Mouse (Mus musculus) limb, embryonic 11.5 days (tissue): ENCODE measurements at regions not wholly inside any gene's neighbourhood (a gene's known extent, or its start where the extent isn't known, plus 50 kb on each side); places are given as distances from the start of the nearest gene placed in this dataset.

Experiments used
- ATAC-seq: fragments of 200-750 bp; cut with Nextera tagmentation; 2 replicates; pipeline ENCODE4 v1.8.0; 2017; ENCODE audit warnings: low read depth; ENCODE audit not compliant: insufficient number of reproducible peaks, low FRiP score, low TSS enrichment
- DNase-seq: peaks from one replicate; pipeline ENCODE4 v3.0.0-alpha.2; 2015; ENCODE audit warnings: low spot score
- H3K27ac ChIP-seq: fragments of 300-500 bp; sonication (generic); replicated peaks from 2 replicates; pipeline ENCODE4 v1.5.1; 2014; ENCODE audit warnings: low read depth, mild to moderate bottlenecking, low read length
- H3K27me3 ChIP-seq: fragments of 300-500 bp; sonication (generic); 2 replicates; pipeline ENCODE4 v1.6.1; 2014; ENCODE audit warnings: mild to moderate bottlenecking, low read length, mixed read lengths; ENCODE audit not compliant: control insufficient read depth, insufficient read depth
- H3K36me3 ChIP-seq: fragments of 300-500 bp; sonication (generic); 2 replicates; pipeline ENCODE4 v1.6.1; 2014; ENCODE audit warnings: mild to moderate bottlenecking, low read length, moderate library complexity, mixed read lengths; ENCODE audit not compliant: control insufficient read depth, insufficient read depth
- H3K4me1 ChIP-seq: fragments of 300-500 bp; sonication (generic); 2 replicates; pipeline ENCODE4 v1.6.1; 2014; ENCODE audit warnings: low read length, mixed read lengths; ENCODE audit not compliant: control insufficient read depth, insufficient read depth
- H3K4me2 ChIP-seq: fragments of 300-500 bp; sonication (generic); 2 replicates; pipeline ENCODE4 v1.6.1; 2014; ENCODE audit warnings: low read depth, mild to moderate bottlenecking, moderate library complexity; ENCODE audit not compliant: severe bottlenecking
- H3K4me3 ChIP-seq: fragments of 300-500 bp; sonication (generic); 2 replicates; pipeline ENCODE4 v1.5.1; 2014; ENCODE audit warnings: low read depth, low read length
- H3K9ac ChIP-seq: fragments of 300-500 bp; sonication (generic); 2 replicates; pipeline ENCODE4 v1.6.1; 2014; ENCODE audit warnings: mild to moderate bottlenecking, low read length
- H3K9me3 ChIP-seq: fragments of 300-500 bp; sonication (generic); 2 replicates; pipeline ENCODE4 v1.6.1; 2016; ENCODE audit warnings: low read length; ENCODE audit not compliant: control insufficient read depth
- WGBS: fragments of 180-500 bp; shearing (Covaris S2); extraction: QIAGEN DNeasy Blood & Tissue Kit; methylation state at CpG from one replicate; pipeline ENCODE4 v1.1.7; 2014; 5-methylcytosine and 5-hydroxymethylcytosine counted together

GRCm38 (mm10) chr2:138123331-138123730 is 133.0 kb upstream of the Btbd3 start:
- ATAC-seq (no peak), DNase-seq (no peak)
- no peak overlapping the region for H3K4me2 ChIP-seq
- no peak overlapping the region for H3K4me3 ChIP-seq
- H3K27ac ChIP-seq: no peak overlapping the region
- H3K4me1 ChIP-seq: no peaks in the 10 kb centered on the region
- no peak overlapping the region for H3K9ac ChIP-seq
- peaks cover 2% of the 10 kb centered on the region; the same call in 1 of the 2 replicates for H3K9me3 ChIP-seq
- no peaks in the 10 kb centered on the region for H3K27me3 ChIP-seq
- H3K36me3 ChIP-seq: no peaks in the 10 kb centered on the region
- WGBS: 46% methylated on average over 5 of the region's 5 CpGs

GRCm38 (mm10) chr2:138120868-138121267 is 135.5 kb upstream of the Btbd3 start:
- Histone ChIP-seq H3K27ac (no peak overlapping the region), H3K4me3 (no peak overlapping the region), H3K4me1 (no peaks in the 10 kb centered on the region), H3K27me3 (no peaks in the 10 kb centered on the region), H3K4me2 (no peak overlapping the region), H3K9ac (no peak overlapping the region), H3K36me3 (no peaks in the 10 kb centered on the region), H3K9me3 (peaks cover 4% of the 10 kb centered on the region; the same call in 1 of the 2 replicates)
- ATAC-seq (no peak), DNase-seq (no peak)
- WGBS: 86% methylated on average over 1 of the region's 1 CpGs

GRCm38 (mm10) chr2:138120131-138120530 is 136.2 kb upstream of the Btbd3 start:
- no peak overlapping the region for H3K9ac ChIP-seq
- H3K27ac ChIP-seq: no peak overlapping the region
- H3K4me2 ChIP-seq: no peak overlapping the region
- WGBS: 82% methylated on average over 2 of the region's 2 CpGs
- H3K4me1 ChIP-seq: no peaks in the 10 kb centered on the region
- no peak overlapping the region for H3K4me3 ChIP-seq
- DNase-seq (no peak), ATAC-seq (no peak)
- H3K27me3 ChIP-seq: no peaks in the 10 kb centered on the region
- H3K36me3 ChIP-seq: no peaks in the 10 kb centered on the region
- H3K9me3 ChIP-seq: peaks cover 4% of the 10 kb centered on the region; the same call in 1 of the 2 replicates

GRCm38 (mm10) chr2:138099777-138100176 is 156.6 kb upstream of the Btbd3 start:
- no peak overlapping the region for H3K9ac ChIP-seq
- H3K9me3 ChIP-seq: no peaks in the 10 kb centered on the region
- 87% methylated on average over 2 of the region's 2 CpGs for WGBS
- no peak overlapping the region for H3K27ac ChIP-seq
- no peaks in the 10 kb centered on the region for H3K4me1 ChIP-seq
- H3K36me3 ChIP-seq: no peaks in the 10 kb centered on the region
- H3K27me3 ChIP-seq: no peaks in the 10 kb centered on the region
- H3K4me2 ChIP-seq: no peak overlapping the region
- no peak overlapping the region for H3K4me3 ChIP-seq
- ATAC-seq (no peak), DNase-seq (no peak)

- Histone ChIP-seq H3K9ac (no peak overlapping the region), H3K4me3 (no peak overlapping the region), H3K4me1 (no peaks in the 10 kb centered on the region), H3K27ac (no peak overlapping the region), H3K27me3 (no peaks in the 10 kb centered on the region), H3K9me3 (no peaks in the 10 kb centered on the region), H3K36me3 (no peaks in the 10 kb centered on the region), H3K4me2 (no peak overlapping the region)
- no peak for ATAC-seq
- 83% methylated on average over 6 of the region's 6 CpGs for WGBS
- DNase-seq: no peak
These were observed 171.0 kb upstream of the Btbd3 start for GRCm38 (mm10) chr2:138085390-138085789.

GRCm38 (mm10) chr2:138084564-138085283 is 171.6 kb upstream of the Btbd3 start:
- Histone ChIP-seq H3K27ac (no peak overlapping the region), H3K27me3 (no peaks in the 10 kb centered on the region), H3K4me2 (no peak overlapping the region), H3K4me3 (no peak overlapping the region), H3K36me3 (no peaks in the 10 kb centered on the region), H3K9ac (no peak overlapping the region), H3K9me3 (no peaks in the 10 kb centered on the region), H3K4me1 (no peaks in the 10 kb centered on the region)
- DNase-seq (no peak), ATAC-seq (no peak)
- WGBS: 80% methylated on average over 6 of the region's 6 CpGs

- no peak overlapping the region for H3K4me3 ChIP-seq
- DNase-seq (no peak), ATAC-seq (no peak)
- no peak overlapping the region for H3K4me2 ChIP-seq
- no peak overlapping the region for H3K27ac ChIP-seq
- 78% methylated on average over 6 of the region's 6 CpGs for WGBS
- no peaks in the 10 kb centered on the region for H3K9me3 ChIP-seq
- H3K27me3 ChIP-seq: no peaks in the 10 kb centered on the region
- H3K9ac ChIP-seq: no peak overlapping the region
- H3K4me1 ChIP-seq: no peaks in the 10 kb centered on the region
- H3K36me3 ChIP-seq: no peaks in the 10 kb centered on the region
These were observed 182.2 kb upstream of the Btbd3 start for GRCm38 (mm10) chr2:138074020-138074613.

- no peaks in the 10 kb centered on the region for H3K9me3 ChIP-seq
- no peak overlapping the region for H3K27ac ChIP-seq
- no peaks in the 10 kb centered on the region for H3K27me3 ChIP-seq
- ATAC-seq (no peak), DNase-seq (no peak)
- no peak overlapping the region for H3K9ac ChIP-seq
- no peaks in the 10 kb centered on the region for H3K36me3 ChIP-seq
- H3K4me3 ChIP-seq: no peak overlapping the region
- no peaks in the 10 kb centered on the region for H3K4me1 ChIP-seq
- no peak overlapping the region for H3K4me2 ChIP-seq
- WGBS: 63% methylated on average over 6 of the region's 6 CpGs
These were observed 184.1 kb upstream of the Btbd3 start for GRCm38 (mm10) chr2:138072165-138072728.
